Mouse (Mus musculus) kidney, embryonic 15.5 days (tissue): ENCODE measurements around the gene Ylpm1. TPM values are rescaled to one million over a fixed set of nuclear protein-coding genes. Genes with fewer than 3 reads are reported as not detected.

Source experiments
- ATAC-seq: fragments of 200-750 bp; cut with Nextera tagmentation; replicated peaks from 2 replicates; pipeline ENCODE4 v1.8.0; 2017; ENCODE audit warnings: moderate TSS enrichment; ENCODE audit not compliant: low FRiP score
- H3K27ac ChIP-seq: fragments of 300-500 bp; sonication (generic); 2 replicates; pipeline ENCODE4 v1.5.1; 2015; ENCODE audit warnings: mild to moderate bottlenecking, inconsistent platforms
- H3K27me3 ChIP-seq: fragments of 300-500 bp; sonication (generic); 2 replicates; pipeline ENCODE4 v1.6.1; 2015; ENCODE audit warnings: inconsistent platforms
- H3K36me3 ChIP-seq: fragments of 300-500 bp; sonication (generic); 2 replicates; pipeline ENCODE4 v1.6.1; 2015; ENCODE audit warnings: inconsistent platforms
- H3K4me1 ChIP-seq: fragments of 300-500 bp; sonication (generic); 2 replicates; pipeline ENCODE4 v1.6.1; 2015; ENCODE audit warnings: inconsistent platforms
- H3K4me2 ChIP-seq: fragments of 300-500 bp; sonication (generic); 2 replicates; pipeline ENCODE4 v1.6.1; 2015; ENCODE audit warnings: moderate library complexity, mild to moderate bottlenecking, inconsistent platforms
- H3K4me3 ChIP-seq: fragments of 300-500 bp; sonication (generic); replicated peaks from 2 replicates; pipeline ENCODE4 v1.5.1; 2015; ENCODE audit warnings: mild to moderate bottlenecking, inconsistent platforms
- H3K9ac ChIP-seq: fragments of 300-500 bp; sonication (generic); 2 replicates; pipeline ENCODE4 v1.6.1; 2015; ENCODE audit warnings: mild to moderate bottlenecking, inconsistent platforms
- H3K9me3 ChIP-seq: fragments of 300-500 bp; sonication (generic); replicated peaks from 2 replicates; pipeline ENCODE4 v1.6.1; 2016; ENCODE audit warnings: inconsistent platforms
- WGBS: fragments of 180-500 bp; shearing (Covaris S2); methylation state at CpG from one replicate; pipeline ENCODE4 v1.1.7; 2015; ENCODE audit warnings: mixed read lengths; 5-methylcytosine and 5-hydroxymethylcytosine counted together
- polyA plus RNA-seq: library from polyadenylated mRNA; unstranded; fragments of >200 nt; fragmentation: Nextera tagmentation; extraction: Ambion mirVana; gene quantifications from 2 replicates; pipeline ENCODE4 v1.2.1, GENCODE M21; 2015

The Ylpm1 gene
- polyA plus RNA-seq, 1 experiment from 2014 or later: 29.9 TPM

- H3K9ac ChIP-seq: peak within 1 kb of the TSS; percentile 82
- H3K27me3 ChIP-seq: no peaks in the 10 kb centered on the region
- peak within 1 kb of the TSS; percentile 54 for H3K27ac ChIP-seq
- peak within 1 kb of the TSS; percentile 91 for H3K4me2 ChIP-seq
- under 1% methylated on average over 42 of the region's 42 CpGs for WGBS
- peaks cover 27% of the 10 kb centered on the region for H3K36me3 ChIP-seq
- peak within 1 kb of the TSS; percentile 97 for H3K4me3 ChIP-seq
- peak; percentile 70 for ATAC-seq
- peaks cover 16% of the 10 kb centered on the region for H3K4me1 ChIP-seq
- no peaks in the 10 kb centered on the region for H3K9me3 ChIP-seq
These were observed 25.6 kb upstream of the Ylpm1 start, which contains the start of the genes Fcf1 and Arel1 for GRCm38 (mm10) chr12:84970428-84971096. Gene Fcf1 (plus strand): TSS chr12:84970897. Gene Arel1 (minus strand): TSS chr12:84970900.

- Histone ChIP-seq H3K27me3 (no peaks in the 10 kb centered on the region), H3K4me3 (no peak overlapping the region), H3K4me2 (no peak overlapping the region), H3K9ac (no peak overlapping the region), H3K27ac (no peak overlapping the region), H3K4me1 (no peaks in the 10 kb centered on the region), H3K9me3 (no peaks in the 10 kb centered on the region), H3K36me3 (peaks cover 94% of the 10 kb centered on the region)
- no peak for ATAC-seq
- WGBS: 75% methylated on average over 2 of the region's 2 CpGs
These were observed 16.8 kb upstream of the Ylpm1 start for GRCm38 (mm10) chr12:84979264-84979862.

GRCm38 (mm10) chr12:84989456-84989855, 6.7 kb upstream of the Ylpm1 start:
- Histone ChIP-seq H3K4me3 (no peak overlapping the region), H3K9ac (no peak overlapping the region), H3K27ac (no peak overlapping the region), H3K9me3 (no peaks in the 10 kb centered on the region), H3K4me2 (no peak overlapping the region), H3K4me1 (no peaks in the 10 kb centered on the region), H3K27me3 (no peaks in the 10 kb centered on the region), H3K36me3 (peaks cover 6% of the 10 kb centered on the region)
- ATAC-seq: no peak
- 61% methylated on average over 4 of the region's 4 CpGs for WGBS

DNA sequence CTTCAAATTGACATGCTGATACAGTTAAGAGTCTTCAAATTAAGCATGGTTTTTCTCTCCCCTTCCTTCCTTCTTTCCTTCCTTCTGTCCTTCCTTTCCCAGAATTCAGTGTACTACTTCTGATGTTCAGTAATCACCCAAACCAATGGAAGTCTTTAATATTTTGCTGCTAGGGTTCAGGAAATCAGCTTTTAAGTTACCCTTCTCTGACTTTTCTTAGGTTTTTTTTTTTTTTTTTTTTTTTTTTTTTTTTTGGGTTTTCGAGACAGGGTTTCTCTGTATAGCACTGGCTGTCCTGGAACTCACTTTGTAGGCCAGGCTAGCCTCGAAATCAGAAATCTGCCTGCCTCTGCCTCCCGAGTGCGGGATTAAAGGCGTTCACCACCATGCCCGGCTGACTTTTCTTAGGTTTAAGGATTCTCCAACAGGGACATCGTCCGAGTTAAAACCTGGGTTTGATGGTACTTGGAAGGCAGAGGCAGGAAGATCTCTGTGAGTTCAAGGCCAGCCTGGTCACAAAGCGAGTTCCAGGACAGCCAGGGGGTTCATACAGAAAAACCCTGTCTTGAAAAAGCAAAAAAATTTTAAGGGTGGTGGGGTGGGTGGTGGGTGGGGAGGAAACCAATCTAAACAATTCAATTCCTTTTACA, 884 bp upstream of the Ylpm1 start:
- Histone ChIP-seq H3K4me2 (peak overlapping the region; percentile 85), H3K36me3 (peaks cover 3% of the 10 kb centered on the region; the same call in 1 of the 2 replicates), H3K9me3 (no peaks in the 10 kb centered on the region), H3K4me1 (peaks cover 28% of the 10 kb centered on the region), H3K27me3 (no peaks in the 10 kb centered on the region), H3K4me3 (peak overlapping the region; percentile 96), H3K9ac (0 out of 2 replicates have a peak overlapping the region, but pooled peaks have one; percentile 4), H3K27ac (0 out of 2 replicates have a peak overlapping the region, but pooled peaks have one; percentile 18)
- ATAC-seq: no peak
- 92% methylated on average over 8 of the region's 9 CpGs for WGBS

GRCm38 (mm10) chr12:84996501-84997398, 629 bp downstream of the Ylpm1 start:
- peak overlapping the region; percentile 82 for H3K27ac ChIP-seq
- H3K4me2 ChIP-seq: peak overlapping the region; percentile 85
- H3K27me3 ChIP-seq: no peaks in the 10 kb centered on the region
- WGBS: under 1% methylated on average over 44 of the region's 44 CpGs
- peaks cover 28% of the 10 kb centered on the region for H3K4me1 ChIP-seq
- peak; percentile 53 for ATAC-seq
- peaks cover 3% of the 10 kb centered on the region; the same call in 1 of the 2 replicates for H3K36me3 ChIP-seq
- H3K9me3 ChIP-seq: no peaks in the 10 kb centered on the region
- H3K9ac ChIP-seq: peak overlapping the region; percentile 89
- peak overlapping the region; percentile 96 for H3K4me3 ChIP-seq

- no peak overlapping the region for H3K27ac ChIP-seq
- no peaks in the 10 kb centered on the region for H3K27me3 ChIP-seq
- no peak overlapping the region for H3K9ac ChIP-seq
- H3K4me2 ChIP-seq: peak overlapping the region; percentile 85
- no peaks in the 10 kb centered on the region for H3K9me3 ChIP-seq
- H3K4me1 ChIP-seq: peaks cover 28% of the 10 kb centered on the region
- H3K4me3 ChIP-seq: peak overlapping the region; percentile 96
- no peak for ATAC-seq
- H3K36me3 ChIP-seq: peaks cover 16% of the 10 kb centered on the region
These were observed 2.9 kb downstream of the Ylpm1 start for GRCm38 (mm10) chr12:84999053-84999452.

GRCm38 (mm10) chr12:85006206-85006605, 10.1 kb downstream of the Ylpm1 start:
- H3K36me3 ChIP-seq: peaks cover 28% of the 10 kb centered on the region
- H3K9ac ChIP-seq: no peak overlapping the region
- H3K27me3 ChIP-seq: no peaks in the 10 kb centered on the region
- no peak overlapping the region for H3K4me3 ChIP-seq
- 94% methylated on average over 1 of the region's 1 CpGs for WGBS
- ATAC-seq: no peak
- H3K4me1 ChIP-seq: no peaks in the 10 kb centered on the region
- 0 out of 2 replicates have a peak, but pooled peaks cover under 1% of the 10 kb centered on the region for H3K9me3 ChIP-seq
- no peak overlapping the region for H3K4me2 ChIP-seq
- H3K27ac ChIP-seq: no peak overlapping the region

DNA sequence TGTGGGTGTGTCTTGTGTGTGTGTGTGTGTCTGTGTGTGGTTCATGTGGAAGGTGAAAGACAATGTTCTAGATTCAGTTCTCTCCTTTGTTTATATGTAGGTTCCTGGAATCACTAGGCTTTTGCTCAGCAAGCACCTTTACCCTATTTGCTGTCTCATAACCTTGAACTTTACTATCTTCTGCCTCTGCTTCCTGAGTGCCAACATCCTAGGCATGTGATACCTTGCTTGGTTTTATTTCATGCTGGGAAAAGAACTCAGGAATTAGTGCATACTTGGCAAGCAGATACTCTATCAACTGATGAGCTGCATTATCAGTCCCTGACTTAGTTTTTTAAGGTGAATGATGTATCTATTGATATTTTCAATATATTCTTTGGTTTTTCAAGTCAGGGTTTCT, 10.9 kb downstream of the Ylpm1 start:
- ATAC-seq: no peak
- Histone ChIP-seq H3K27me3 (no peaks in the 10 kb centered on the region), H3K9ac (no peak overlapping the region)

DNA sequence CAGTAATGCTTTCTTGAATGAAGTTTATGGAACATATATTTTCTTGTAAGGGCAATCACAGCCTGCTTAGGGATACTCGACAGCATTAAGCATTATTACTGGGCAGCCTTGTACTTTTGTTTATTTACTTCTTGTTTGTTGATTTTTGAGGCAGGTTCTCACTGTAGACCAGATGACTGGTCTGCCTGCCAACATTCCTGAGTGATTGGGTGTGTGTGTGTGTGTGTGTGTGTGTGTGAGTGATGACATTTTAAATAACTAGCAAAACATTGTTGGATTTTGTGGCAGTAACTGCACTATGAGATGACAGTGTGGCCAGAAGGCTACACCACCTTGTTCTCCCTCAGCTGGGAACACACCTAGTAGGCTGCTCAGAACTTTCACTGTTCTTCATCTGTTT, 13.7 kb downstream of the Ylpm1 start:
- ATAC-seq: no peak
- no peaks in the 10 kb centered on the region for H3K4me1 ChIP-seq
- H3K36me3 ChIP-seq: peaks cover 44% of the 10 kb centered on the region
- no peak overlapping the region for H3K4me2 ChIP-seq
- no peak overlapping the region for H3K9ac ChIP-seq
- H3K9me3 ChIP-seq: 0 out of 2 replicates have a peak, but pooled peaks cover 4% of the 10 kb centered on the region
- no peaks in the 10 kb centered on the region for H3K27me3 ChIP-seq
- WGBS: 95% methylated on average over 1 of the region's 1 CpGs
- H3K4me3 ChIP-seq: no peak overlapping the region
- H3K27ac ChIP-seq: no peak overlapping the region

More for the DNA sequence above, 10.9 kb downstream of the Ylpm1 start:
- peaks cover 36% of the 10 kb centered on the region for H3K36me3 ChIP-seq
- 0 out of 2 replicates have a peak, but pooled peaks cover 4% of the 10 kb centered on the region for H3K9me3 ChIP-seq
- H3K4me2 ChIP-seq: no peak overlapping the region
- H3K27ac ChIP-seq: no peak overlapping the region
- no peaks in the 10 kb centered on the region for H3K4me1 ChIP-seq
- H3K4me3 ChIP-seq: no peak overlapping the region

DNA sequence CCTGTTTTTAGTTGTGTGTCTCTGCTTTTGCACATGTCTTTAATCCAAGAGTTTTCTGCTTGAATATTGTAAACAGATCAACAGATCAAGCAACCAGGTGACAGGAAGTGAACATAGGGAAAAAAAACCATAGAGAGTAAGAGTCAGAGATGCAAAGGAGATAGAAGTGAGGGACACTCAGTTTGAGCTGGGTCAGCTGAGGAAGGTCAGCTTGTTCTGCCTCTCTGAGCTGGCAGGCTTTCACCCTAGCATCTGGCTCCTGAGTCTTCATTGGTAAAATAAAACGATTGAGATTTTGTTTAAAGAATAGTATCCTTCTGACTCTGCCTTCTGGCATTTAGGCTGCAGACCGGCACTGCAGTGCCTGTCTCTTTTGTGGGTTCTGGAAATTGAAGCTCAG, 14.4 kb downstream of the Ylpm1 start:
- no peak overlapping the region for H3K27ac ChIP-seq
- 0 out of 2 replicates have a peak, but pooled peaks cover 4% of the 10 kb centered on the region for H3K9me3 ChIP-seq
- ATAC-seq: no peak
- 96% methylated on average over 2 of the region's 2 CpGs for WGBS
- H3K4me3 ChIP-seq: no peak overlapping the region
- H3K27me3 ChIP-seq: no peaks in the 10 kb centered on the region
- no peaks in the 10 kb centered on the region for H3K4me1 ChIP-seq
- H3K9ac ChIP-seq: no peak overlapping the region
- peaks cover 44% of the 10 kb centered on the region for H3K36me3 ChIP-seq
- H3K4me2 ChIP-seq: no peak overlapping the region

DNA sequence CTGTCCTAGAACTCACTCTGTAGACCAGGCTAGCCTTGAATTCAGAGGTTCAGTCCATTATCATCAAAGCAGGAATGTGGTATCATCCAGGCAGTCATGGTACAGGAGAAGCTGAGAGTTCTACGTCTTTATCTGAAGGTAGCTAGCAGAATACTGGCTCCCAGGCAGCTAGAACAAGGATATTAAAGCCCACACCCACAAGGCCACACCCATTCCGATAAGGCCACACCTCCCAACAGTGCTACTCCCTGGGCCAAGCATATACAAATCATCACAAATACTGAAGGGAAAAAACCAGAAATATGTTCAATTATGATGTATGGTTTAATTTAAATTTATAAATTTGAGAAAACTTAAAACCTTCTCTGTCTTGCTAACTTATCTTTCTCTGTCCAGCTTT, 16.1 kb downstream of the Ylpm1 start:
- H3K4me1 ChIP-seq: no peaks in the 10 kb centered on the region
- ATAC-seq: no peak
- 92% methylated on average over 2 of the region's 2 CpGs for WGBS

More for the DNA sequence above, 16.1 kb downstream of the Ylpm1 start:
- Histone ChIP-seq H3K4me2 (no peak overlapping the region), H3K36me3 (peaks cover 60% of the 10 kb centered on the region), H3K4me3 (no peak overlapping the region), H3K27ac (no peak overlapping the region), H3K9me3 (0 out of 2 replicates have a peak, but pooled peaks cover 4% of the 10 kb centered on the region), H3K9ac (no peak overlapping the region), H3K27me3 (no peaks in the 10 kb centered on the region)
